Mouse (Mus musculus) thymus, adult 2 months (tissue): Measurements from ENCODE around the gene 2610318N02Rik. TPM values are rescaled to one million over a fixed set of nuclear protein-coding genes. Genes with fewer than 3 reads are reported as not detected.

Experiments
- DNase-seq: peaks from one replicate; pipeline ENCODE4 v3.0.0; 2021
- H3K27ac ChIP-seq: fragments of 200-500 bp; 2 replicates; pipeline ENCODE4 v1.5.1; 2012; ENCODE audit warnings: low read length, control low read depth; ENCODE audit not compliant: control insufficient read depth, insufficient read depth
- H3K27me3 ChIP-seq: fragments of 200-500 bp; 2 replicates; pipeline ENCODE4 v1.6.1; 2012; ENCODE audit warnings: mild to moderate bottlenecking, low read length, moderate library complexity, mixed read lengths; ENCODE audit not compliant: control insufficient read depth, insufficient read depth
- H3K36me3 ChIP-seq: fragments of 200-500 bp; 2 replicates; pipeline ENCODE4 v1.6.1; 2012; ENCODE audit warnings: mild to moderate bottlenecking, low read length, moderate library complexity; ENCODE audit not compliant: control insufficient read depth, insufficient read depth
- H3K4me1 ChIP-seq: fragments of 200-500 bp; replicated peaks from 2 replicates; pipeline ENCODE4 v1.6.1; 2012; ENCODE audit warnings: low read length; ENCODE audit not compliant: control insufficient read depth, insufficient read depth
- H3K4me3 ChIP-seq: fragments of 200-500 bp; 2 replicates; pipeline ENCODE4 v1.5.1; 2012; ENCODE audit warnings: mild to moderate bottlenecking, low read length, control low read depth, moderate library complexity; ENCODE audit not compliant: control insufficient read depth, insufficient read depth
- CTCF ChIP-seq: fragments of 200-500 bp; IDR thresholded peaks from 2 replicates; pipeline ENCODE4 v1.5.1; 2012; ENCODE audit warnings: mild to moderate bottlenecking, control low read depth, low read length, moderate library complexity, borderline replicate concordance; ENCODE audit not compliant: control insufficient read depth, poor library complexity, insufficient read depth; ENCODE audit errors: extremely low read depth
- POLR2A ChIP-seq: fragments of 200-500 bp; IDR thresholded peaks from 2 replicates; pipeline ENCODE4 v1.6.1; 2012; ENCODE audit warnings: mild to moderate bottlenecking, low read length, control low read depth, moderate library complexity; ENCODE audit not compliant: control insufficient read depth, poor library complexity, insufficient read depth; ENCODE audit errors: extremely low read depth
- WGBS: fragments of 180-500 bp; shearing (Covaris S2); methylation state at CpG from one replicate; pipeline ENCODE4 v1.1.7; 2018; 5-methylcytosine and 5-hydroxymethylcytosine counted together
- polyA plus RNA-seq: library from polyadenylated mRNA; depleted of rRNA; stranded (reverse); fragments of >200 nt; gene quantifications from 2 replicates; pipeline ENCODE4 v1.2.3, GENCODE M21; 2012

2610318N02Rik gene
- polyA plus RNA-seq, 1 experiment = 105 TPM

DNA sequence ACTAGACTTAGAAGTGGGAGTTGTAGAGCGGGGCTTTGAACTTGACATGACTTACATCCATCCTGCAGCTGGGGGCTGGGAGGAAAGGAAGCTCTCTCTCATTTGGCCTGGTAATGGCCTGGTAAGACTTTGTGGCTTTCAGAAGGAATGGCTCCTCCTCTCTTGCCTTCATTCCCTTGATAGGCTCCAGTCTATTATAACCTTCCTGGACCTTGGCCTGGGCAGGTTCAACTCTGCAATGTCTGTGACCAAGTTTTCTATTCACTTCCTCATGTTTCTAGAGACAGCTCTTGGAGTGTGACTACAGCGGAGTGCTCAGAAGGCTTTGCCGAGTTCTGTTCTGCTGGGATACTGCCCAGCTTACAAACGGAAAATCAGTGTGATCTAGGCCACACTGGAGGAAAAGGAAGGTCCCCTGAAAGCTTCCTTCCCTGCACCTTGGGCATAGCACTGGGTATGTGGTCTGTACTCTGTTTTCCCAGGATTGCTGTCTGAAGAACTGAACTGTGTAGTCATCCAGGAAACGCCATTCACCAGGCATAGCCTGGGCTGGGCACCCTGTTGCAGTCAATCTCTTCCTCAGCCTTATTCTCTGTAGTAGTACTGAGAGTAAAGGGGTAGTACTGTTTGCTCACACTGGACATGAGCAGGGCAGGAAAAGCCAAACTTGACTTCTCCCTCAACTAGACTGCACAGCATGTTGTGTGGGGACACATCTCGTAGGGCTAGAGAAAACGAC is 25.7 kb upstream of the 2610318N02Rik start:
- H3K4me1 ChIP-seq = peaks cover 12% of the 10 kb centered on the region
- WGBS = 91% methylated on average over 7 of the region's 7 CpGs
- DNase-seq = no peak
- H3K4me3 ChIP-seq = no peak overlapping the region
- peaks cover 25% of the 10 kb centered on the region for H3K36me3 ChIP-seq
- no peaks in the 10 kb centered on the region for H3K27me3 ChIP-seq
- TF ChIP-seq POLR2A (no peak), CTCF (no peak)
- H3K27ac ChIP-seq = no peak overlapping the region

DNA sequence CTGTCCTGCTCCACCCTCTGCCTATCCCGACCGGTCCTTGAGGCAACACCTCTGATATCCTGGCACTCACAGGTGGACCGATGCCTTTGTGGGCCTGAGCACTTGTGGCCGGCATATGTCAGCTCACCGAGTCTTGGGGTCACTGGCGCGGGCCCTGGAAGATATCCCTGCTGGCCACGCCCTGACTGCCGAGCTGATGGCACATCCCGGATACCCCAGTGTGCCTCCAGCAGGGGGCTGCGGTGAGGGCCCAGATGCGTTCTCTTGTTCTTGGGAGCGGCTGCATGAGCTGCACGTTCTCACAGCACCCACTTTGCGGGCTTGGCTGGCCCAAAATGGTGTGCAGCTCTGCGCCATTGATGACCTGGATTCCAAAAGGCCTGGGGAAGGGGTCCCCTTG is 23.1 kb upstream of the 2610318N02Rik start:
- no peak for TF ChIP-seq POLR2A
- TF ChIP-seq CTCF = no peak; the same call in 1 of the 2 replicates

DNA sequence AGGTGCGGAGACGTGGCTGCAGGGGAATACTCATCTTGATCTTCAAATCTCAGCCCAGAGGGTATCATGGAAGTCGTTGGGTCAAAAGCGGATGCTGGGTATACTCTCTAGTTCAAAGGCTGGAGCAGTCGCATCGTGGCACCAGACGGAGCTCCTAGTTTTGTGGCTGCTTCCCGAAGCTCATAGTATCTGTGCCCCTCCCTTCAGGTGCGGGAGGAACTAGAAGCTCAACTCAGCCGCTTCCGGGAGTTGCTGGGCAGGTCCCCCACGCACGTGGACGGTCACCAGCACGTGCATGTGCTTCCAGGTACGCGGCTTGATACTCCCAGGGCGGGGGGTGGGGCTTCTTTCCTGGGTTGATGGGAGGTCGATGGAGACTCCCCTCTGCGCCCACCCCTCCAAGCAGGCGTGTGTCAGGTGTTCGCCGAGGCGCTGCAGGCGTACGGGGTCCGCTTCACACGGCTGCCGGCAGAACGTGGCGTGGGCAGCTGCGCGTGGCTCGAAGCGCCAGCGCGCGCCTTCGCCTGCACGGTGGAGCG is 22.5 kb upstream of the 2610318N02Rik start:
- Histone ChIP-seq H3K36me3 (peaks cover 4% of the 10 kb centered on the region), H3K27ac (no peak overlapping the region), H3K4me3 (peak overlapping the region; percentile 49), H3K4me1 (peaks cover 12% of the 10 kb centered on the region), H3K27me3 (no peaks in the 10 kb centered on the region)
- DNase-seq = peak; percentile 26
- TF ChIP-seq POLR2A (no peak), CTCF (no peak)
- 1% methylated on average over 41 of the region's 41 CpGs for WGBS

More for the DNA sequence above, 23.1 kb upstream of the 2610318N02Rik start:
- Histone ChIP-seq H3K27me3 (no peaks in the 10 kb centered on the region), H3K27ac (no peak overlapping the region), H3K4me1 (peaks cover 12% of the 10 kb centered on the region), H3K4me3 (peak overlapping the region; percentile 49), H3K36me3 (peaks cover 6% of the 10 kb centered on the region)
- peak; percentile 47 for DNase-seq
- 72% methylated on average over 16 of the region's 16 CpGs for WGBS

DNA sequence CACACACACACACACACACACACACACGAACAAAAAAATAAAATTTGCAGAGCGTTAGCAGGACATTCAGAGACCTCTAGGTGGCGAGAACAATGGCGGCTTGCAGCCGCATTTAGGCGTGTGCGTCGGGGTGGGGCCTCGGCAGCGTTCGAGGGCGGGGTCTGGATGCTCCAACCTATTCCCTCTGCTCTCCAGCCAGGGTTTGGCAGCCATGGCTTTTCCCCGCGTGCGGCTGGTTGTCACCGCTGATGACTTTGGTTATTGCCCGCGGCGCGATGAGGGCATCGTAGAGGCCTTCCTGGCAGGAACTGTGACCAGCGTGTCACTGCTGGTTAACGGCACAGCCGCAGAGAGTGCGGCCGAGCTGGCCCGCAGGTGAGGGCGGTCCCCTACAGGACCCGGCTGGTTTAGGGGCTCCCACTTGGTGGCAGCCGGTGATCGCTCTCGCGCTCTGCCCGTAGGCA is 21.8 kb upstream of the 2610318N02Rik start, which contains the start of gene Ccdc116:
Ccdc116 (minus strand) TSS at position 458 of the 464 bp plus-strand sequence.
- peaks cover 12% of the 10 kb centered on the region for H3K4me1 ChIP-seq
- TF ChIP-seq CTCF (peak; percentile 43; the same call in 1 of the 2 replicates), POLR2A (no peak)
- WGBS = under 1% methylated on average over 34 of the region's 34 CpGs

DNA sequence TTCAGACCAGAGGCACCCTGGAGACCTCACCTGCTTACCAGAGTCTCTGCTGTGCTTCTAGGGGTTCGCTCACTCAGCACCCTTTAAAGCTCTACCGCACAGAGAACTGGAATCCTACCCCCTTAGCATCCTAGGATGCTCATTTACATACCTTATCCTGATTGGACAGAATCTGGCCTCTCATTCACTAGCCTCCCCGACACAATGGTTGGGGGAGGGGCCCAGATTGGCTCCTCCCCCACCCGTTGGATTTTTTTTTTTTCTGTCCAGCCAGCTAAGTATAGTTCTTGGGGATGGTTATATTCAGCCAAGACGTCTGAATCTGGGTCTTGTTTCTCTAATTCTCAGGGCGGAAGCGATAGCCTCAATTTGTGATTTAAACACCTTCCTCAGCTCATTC is 19.4 kb upstream of the 2610318N02Rik start, which contains the start of gene Ydjc:
Ydjc (plus strand) TSS at position 283 of the 400 bp plus-strand sequence.
- no peak for TF ChIP-seq CTCF
- no peak for TF ChIP-seq POLR2A
- Histone ChIP-seq H3K27ac (no peak within 1 kb of the TSS), H3K4me1 (peaks cover 12% of the 10 kb centered on the region), H3K36me3 (no peaks in the 10 kb centered on the region), H3K27me3 (no peaks in the 10 kb centered on the region), H3K4me3 (no peak within 1 kb of the TSS)
- WGBS = 51% methylated on average over 7 of the region's 7 CpGs
- no peak for DNase-seq

More for the DNA sequence above, 21.8 kb upstream of the 2610318N02Rik start, which contains the start of gene Ccdc116:
- peak; percentile 69 for DNase-seq
- no peak within 1 kb of the TSS for H3K27ac ChIP-seq
- no peaks in the 10 kb centered on the region; the same call in 1 of the 2 replicates for H3K36me3 ChIP-seq
- no peaks in the 10 kb centered on the region for H3K27me3 ChIP-seq
- peak within 1 kb of the TSS; percentile 49 for H3K4me3 ChIP-seq

DNA sequence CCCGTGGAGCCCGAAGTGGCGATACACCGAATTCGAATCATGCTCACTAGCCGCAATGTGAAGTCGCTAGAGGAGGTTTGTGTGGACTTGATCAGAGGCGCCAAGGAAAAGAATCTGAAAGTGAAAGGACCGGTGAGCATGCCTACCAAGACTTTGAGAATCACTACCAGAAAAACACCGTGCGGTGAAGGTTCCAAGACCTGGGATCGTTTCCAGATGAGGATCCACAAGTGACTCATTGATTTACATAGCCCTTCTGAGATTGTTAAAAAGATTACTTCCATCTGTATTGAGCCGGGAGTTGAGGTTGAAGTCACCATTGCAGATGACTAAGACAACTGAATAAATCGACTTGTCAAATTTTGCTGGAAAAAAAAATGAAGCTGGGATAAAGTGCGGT is 12.4 kb upstream of the 2610318N02Rik start:
- H3K4me3 ChIP-seq = no peak overlapping the region
- WGBS = 91% methylated on average over 15 of the region's 15 CpGs
- H3K27me3 ChIP-seq = no peaks in the 10 kb centered on the region
- DNase-seq = no peak
- TF ChIP-seq POLR2A = no peak
- no peak for TF ChIP-seq CTCF
- H3K27ac ChIP-seq = no peak overlapping the region
- no peaks in the 10 kb centered on the region for H3K4me1 ChIP-seq
- H3K36me3 ChIP-seq = no peaks in the 10 kb centered on the region
